Mouse (Mus musculus): Measurements from ENCODE around the gene Phactr2. TPM values are rescaled to one million over a fixed set of nuclear protein-coding genes. Genes with fewer than 3 reads are reported as not detected.

Phactr2 gene
- total and polyA plus RNA-seq, 3 experiments, result 0.08 to 0.49 (median 0.31) TPM

DNA sequence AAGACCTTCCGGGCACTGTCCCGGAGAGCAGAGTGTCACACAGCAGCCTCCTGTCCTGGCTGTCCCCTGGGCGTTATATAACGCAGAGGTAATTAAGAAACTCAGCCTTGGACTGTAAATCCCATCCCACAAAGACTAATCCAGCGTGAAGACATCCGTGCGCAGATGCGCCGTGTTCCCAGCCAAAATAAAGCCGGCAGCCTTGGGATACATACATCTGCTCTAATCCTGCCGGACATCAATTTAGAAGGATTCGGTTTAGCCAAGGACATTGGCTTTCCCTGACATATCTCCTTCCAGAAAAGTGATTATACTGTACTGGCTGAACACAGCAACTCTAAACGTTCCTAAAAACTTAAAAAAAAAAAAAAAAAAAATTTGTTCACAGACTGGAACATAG is 45.0 kb downstream of the Phactr2 start:
- H3K9ac ChIP-seq (ENCODE audit: insufficient read depth, low read depth), result no peak overlapping the region
- peaks cover 0 to 4% of the 10 kb centered on the region in 2 experiments; a peak in 1 of 4 replicates for H3K4me1 ChIP-seq (ENCODE audit: control insufficient read depth in 1 of 2, insufficient read depth in 2 of 2)
- no peak overlapping the region for H3K4me2 ChIP-seq (ENCODE audit: insufficient read depth, low read depth, poor library complexity, severe bottlenecking)
- TF ChIP-seq MXI1 (IDR thresholded peaks at IDR 0.05; ENCODE audit: low read depth, low read length) (no peak), MAZ (IDR thresholded peaks at IDR 0.05; ENCODE audit: low read depth, low read length) (no peak), KAT2A (IDR thresholded peaks at IDR 0.05; ENCODE audit: insufficient replicate concordance, low read length) (no peak), NRF1 (IDR thresholded peaks at IDR 0.05; ENCODE audit: low read depth, low read length) (no peak), MAX (IDR thresholded peaks at IDR 0.05; ENCODE audit: low read length) (no peak), POLR2A (IDR thresholded peaks at IDR 0.05; ENCODE audit: low read depth, low read length) (no peak), SIN3A (IDR thresholded peaks at IDR 0.05; ENCODE audit: low read length) (no peak), E2F4 (IDR thresholded peaks at IDR 0.05; ENCODE audit: insufficient replicate concordance, low read depth, low read length) (no peak), MYC (IDR thresholded peaks at IDR 0.05; ENCODE audit: low read depth, low read length) (no peak), SMC3 (IDR thresholded peaks at IDR 0.05; ENCODE audit: low read depth, low read length) (no peak), ZMIZ1 (IDR thresholded peaks at IDR 0.05; ENCODE audit: low read depth, low read length) (no peak)
- H3K27ac ChIP-seq (ENCODE audit: insufficient read depth, low read depth), result no peak overlapping the region
- no peaks in the 10 kb centered on the region for H3K36me3 ChIP-seq (replicated peaks in 1 of 2; ENCODE audit: control insufficient read depth in 1 of 2, insufficient read depth in 1 of 2, low read length in 1 of 2)
- DNase-seq (ENCODE audit: extremely low read depth), result no peak
- H3K79me2 ChIP-seq (replicated peaks; ENCODE audit: control insufficient read depth, extremely low read depth, insufficient read depth, poor library complexity, severe bottlenecking), result no peaks in the 10 kb centered on the region
- no peak overlapping the region for H3K4me3 ChIP-seq (replicated peaks in 1 of 3; ENCODE audit: low read depth in 2 of 3, low read length in 2 of 3, poor library complexity in 1 of 3)
- in situ Hi-C loops (cut with MboI; ENCODE audit: low pct_ligation_motif_present, low pct_unique_long_range_greater_than_20kb, low sequenced_read_pairs), result loop anchor here (5.0 kb wide), 1 partner anchor 337 kb away; no protein-coding TSS in a partner anchor
- dilution Hi-C loops (cut with MboI; ENCODE audit: extremely low pct_ligation_motif_present, extremely low pct_unique_long_range_greater_than_20kb, low sequenced_read_pairs), result no loop called here
- no peaks in the 10 kb centered on the region for H3K27me3 ChIP-seq (replicated peaks)
- H3K9me3 ChIP-seq (replicated peaks; ENCODE audit: low read length), result no peaks in the 10 kb centered on the region

DNA sequence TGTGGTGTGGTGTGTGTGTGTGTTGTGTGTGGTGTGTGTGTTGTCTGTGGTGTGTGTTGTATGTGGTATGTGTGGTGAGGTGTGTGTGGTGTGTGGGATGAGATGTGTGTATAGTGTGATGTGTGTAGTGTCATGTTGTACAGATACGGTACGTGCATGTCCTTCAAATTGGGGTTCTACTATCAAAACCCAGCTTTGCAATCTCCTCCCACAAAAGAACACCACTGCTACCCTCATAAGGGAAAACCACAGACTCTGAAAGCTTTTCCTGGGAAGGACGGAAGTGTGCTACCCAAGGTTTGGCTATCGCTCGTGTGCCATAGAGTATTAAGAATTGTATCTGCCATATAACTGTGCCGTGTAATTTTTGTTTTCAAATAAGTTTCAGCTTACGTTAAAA is 45.7 kb downstream of the Phactr2 start:
- Histone ChIP-seq H3K36me3 (replicated peaks in 1 of 2; ENCODE audit: control insufficient read depth in 1 of 2, insufficient read depth in 1 of 2, low read length in 1 of 2) (no peaks in the 10 kb centered on the region), H3K4me2 (ENCODE audit: insufficient read depth, low read depth, poor library complexity, severe bottlenecking) (no peak overlapping the region), H3K4me3 (replicated peaks in 1 of 3; ENCODE audit: low read depth in 2 of 3, low read length in 2 of 3, poor library complexity in 1 of 3) (no peak overlapping the region), H3K79me2 (replicated peaks; ENCODE audit: control insufficient read depth, extremely low read depth, insufficient read depth, poor library complexity, severe bottlenecking) (no peaks in the 10 kb centered on the region), H3K27me3 (replicated peaks) (no peaks in the 10 kb centered on the region), H3K9ac (ENCODE audit: insufficient read depth, low read depth) (no peak overlapping the region), H3K27ac (ENCODE audit: insufficient read depth, low read depth) (no peak overlapping the region), H3K4me1 (ENCODE audit: control insufficient read depth in 1 of 2, insufficient read depth in 2 of 2) (peaks cover 0 to 6% of the 10 kb centered on the region in 2 experiments; a peak in 1 of 4 replicates), H3K9me3 (replicated peaks; ENCODE audit: low read length) (no peaks in the 10 kb centered on the region)
- DNase-seq (ENCODE audit: extremely low read depth), result no peak
- no peak for TF ChIP-seq MXI1 (IDR thresholded peaks at IDR 0.05; ENCODE audit: low read depth, low read length)
- no peak for TF ChIP-seq PAX5 (IDR thresholded peaks at IDR 0.05; ENCODE audit: low read length)
- no peak for TF ChIP-seq RCOR1 (conservative IDR thresholded peaks at IDR 0.05; ENCODE audit: low read depth, low read length)
- TF ChIP-seq USF2 (conservative IDR thresholded peaks at IDR 0.05; ENCODE audit: low read depth, low read length), result no peak
- dilution Hi-C loops (cut with MboI; ENCODE audit: extremely low pct_ligation_motif_present, extremely low pct_unique_long_range_greater_than_20kb, low sequenced_read_pairs) (no loop called here), in situ Hi-C loops (cut with MboI; ENCODE audit: low pct_ligation_motif_present, low pct_unique_long_range_greater_than_20kb, low sequenced_read_pairs) (loop anchor here (5.0 kb wide), 1 partner anchor 336 kb away; no protein-coding TSS in a partner anchor)

DNA sequence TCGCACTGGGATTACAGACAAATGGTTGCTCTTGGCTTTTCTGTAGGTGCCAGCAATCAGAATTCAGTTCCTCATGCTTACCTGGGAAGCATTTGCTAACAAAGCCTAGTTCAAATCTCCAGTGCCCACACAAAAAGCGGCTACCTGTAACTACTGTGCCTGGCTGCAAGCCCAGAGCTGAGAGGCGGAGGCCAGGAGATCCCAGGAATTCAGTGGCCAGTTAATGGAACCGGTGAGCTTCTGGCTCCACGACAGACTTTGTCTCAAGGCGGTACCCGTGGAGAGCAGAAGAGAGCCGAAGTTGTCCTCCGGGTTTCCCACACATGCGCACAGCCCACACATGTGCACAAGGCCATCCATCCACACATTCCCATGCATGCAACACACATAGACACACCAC is 46.6 kb downstream of the Phactr2 start:
- H3K4me3 ChIP-seq (replicated peaks in 1 of 3; ENCODE audit: low read depth in 2 of 3, low read length in 2 of 3, poor library complexity in 1 of 3), result no peak overlapping the region
- H3K27ac ChIP-seq (ENCODE audit: insufficient read depth, low read depth), result no peak overlapping the region
- in situ Hi-C loops (cut with MboI; ENCODE audit: low pct_ligation_motif_present, low pct_unique_long_range_greater_than_20kb, low sequenced_read_pairs), result loop anchor here (5.0 kb wide), 1 partner anchor 335 kb away; no protein-coding TSS in a partner anchor
- dilution Hi-C loops (cut with MboI; ENCODE audit: extremely low pct_ligation_motif_present, extremely low pct_unique_long_range_greater_than_20kb, low sequenced_read_pairs), result no loop called here
- no peaks in the 10 kb centered on the region for H3K27me3 ChIP-seq (replicated peaks)
- no peak overlapping the region for H3K4me2 ChIP-seq (ENCODE audit: insufficient read depth, low read depth, poor library complexity, severe bottlenecking)
- H3K9ac ChIP-seq (ENCODE audit: insufficient read depth, low read depth), result no peak overlapping the region
- no peak for DNase-seq (ENCODE audit: extremely low read depth)
- no peaks in the 10 kb centered on the region for H3K79me2 ChIP-seq (replicated peaks; ENCODE audit: control insufficient read depth, extremely low read depth, insufficient read depth, poor library complexity, severe bottlenecking)
- no peaks in the 10 kb centered on the region for H3K9me3 ChIP-seq (replicated peaks; ENCODE audit: low read length)
- H3K36me3 ChIP-seq (replicated peaks in 1 of 2; ENCODE audit: control insufficient read depth in 1 of 2, insufficient read depth in 1 of 2, low read length in 1 of 2), result no peaks in the 10 kb centered on the region
- H3K4me1 ChIP-seq (ENCODE audit: control insufficient read depth in 1 of 2, insufficient read depth in 2 of 2), result peaks cover 0 to 6% of the 10 kb centered on the region in 2 experiments; a peak in 1 of 4 replicates
- TF ChIP-seq KAT2A (IDR thresholded peaks at IDR 0.05; ENCODE audit: insufficient replicate concordance, low read length) (no peak), TBP (conservative IDR thresholded peaks at IDR 0.05; ENCODE audit: low read depth, low read length) (no peak), GABPA (IDR thresholded peaks at IDR 0.05; ENCODE audit: insufficient replicate concordance, low read depth, low read length) (no peak), POLR2AphosphoS2 (IDR thresholded peaks at IDR 0.05; ENCODE audit: low read depth, low read length) (no peak), EP300 (IDR thresholded peaks at IDR 0.05; ENCODE audit: low read length) (no peak), SMC3 (IDR thresholded peaks at IDR 0.05; ENCODE audit: low read depth, low read length) (no peak), CTCF (conservative IDR thresholded peaks at IDR 0.05 in 1 of 2, IDR thresholded peaks at IDR 0.05 in 1 of 2; ENCODE audit: low read depth in 2 of 2, low read length in 2 of 2) (no peak), ZNF384 (IDR thresholded peaks at IDR 0.05; ENCODE audit: low read depth, low read length) (no peak), JUN (IDR thresholded peaks at IDR 0.05; ENCODE audit: insufficient read depth, low read depth, low read length) (no peak), JUND (conservative IDR thresholded peaks at IDR 0.05; ENCODE audit: low read depth, low read length) (no peak), USF2 (conservative IDR thresholded peaks at IDR 0.05; ENCODE audit: low read depth, low read length) (no peak), E2F4 (IDR thresholded peaks at IDR 0.05; ENCODE audit: insufficient replicate concordance, low read depth, low read length) (no peak), MAZ (IDR thresholded peaks at IDR 0.05; ENCODE audit: low read depth, low read length) (no peak), IRF4 (IDR thresholded peaks at IDR 0.05; ENCODE audit: low read depth, low read length) (no peak), BHLHE40 (IDR thresholded peaks at IDR 0.05; ENCODE audit: low read depth, low read length) (no peak), MXI1 (IDR thresholded peaks at IDR 0.05; ENCODE audit: low read depth, low read length) (no peak), PAX5 (IDR thresholded peaks at IDR 0.05; ENCODE audit: low read length) (no peak), MAFK (IDR thresholded peaks at IDR 0.05; ENCODE audit: insufficient replicate concordance, low read length) (no peak), NELFE (IDR thresholded peaks at IDR 0.05; ENCODE audit: low read depth, low read length) (no peak)
